Mouse (Mus musculus): ENCODE results near the gene Nkiras2.
"Not testable (repeated sequence)": the region's sequence is repeated elsewhere in the genome, so short reads cannot be mapped to it uniquely, and the experiment has no call there.

Gene Nkiras2

DNA sequence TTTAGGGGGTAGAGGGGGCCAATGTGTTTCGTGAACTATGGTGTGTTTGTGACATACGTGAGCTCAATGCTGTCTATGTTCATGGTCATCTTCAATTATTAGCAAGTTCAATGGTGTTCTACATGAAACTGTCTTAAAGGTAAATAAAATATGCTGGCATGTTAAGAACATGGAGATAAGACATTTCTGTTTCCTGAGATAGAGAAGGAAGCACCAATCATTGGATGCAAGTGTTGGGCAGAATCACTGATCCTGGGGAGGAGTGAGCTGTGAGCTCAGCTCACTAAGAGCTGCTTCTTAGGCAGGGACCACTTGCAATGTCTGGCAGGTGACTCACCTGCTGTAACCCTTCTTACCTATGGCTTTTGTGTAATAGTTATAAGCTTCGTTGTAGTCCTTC is 17.7 kb upstream of the Nkiras2 start:
- no peak for DNase-seq (ENCODE audit: low read depth)

DNA sequence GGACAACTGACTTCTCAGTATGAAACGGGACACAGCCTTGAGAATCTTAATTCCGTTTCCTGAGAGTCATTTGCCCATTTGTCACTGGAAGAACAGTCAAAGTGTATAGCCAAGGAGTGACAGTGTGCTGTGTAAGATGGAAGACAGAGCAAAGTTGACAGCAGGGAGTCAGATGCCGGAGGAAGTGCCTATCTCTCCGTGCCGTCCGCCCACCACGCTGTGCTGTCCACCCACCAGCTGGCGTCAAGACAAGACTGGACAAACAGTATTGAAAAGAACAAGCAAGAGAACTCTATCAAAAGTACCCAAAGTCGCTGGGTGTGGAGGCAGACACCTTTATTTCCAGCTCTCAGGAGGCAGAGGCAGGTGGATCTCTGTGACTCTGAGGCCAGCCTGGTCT is 15.9 kb upstream of the Nkiras2 start:
- DNase-seq (ENCODE audit: low read depth) = no peak

DNA sequence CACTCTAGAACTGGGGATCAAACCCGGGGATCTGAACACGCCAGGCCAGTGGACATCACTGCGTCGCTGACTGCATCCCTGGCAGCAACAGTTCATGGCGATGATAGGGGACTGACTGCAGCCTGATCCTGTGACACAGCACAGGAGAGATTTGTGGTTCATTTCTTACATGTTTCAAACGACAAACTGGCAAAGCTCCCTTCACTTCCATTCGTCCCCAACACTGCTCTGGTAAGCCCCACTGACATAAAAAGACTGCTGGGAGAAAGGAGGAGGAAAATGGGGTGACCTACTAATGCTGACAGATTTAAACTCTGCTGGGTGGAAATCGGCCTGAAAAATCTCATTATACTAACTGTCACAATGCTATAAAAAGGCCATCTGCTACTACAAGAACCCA is 15.2 kb upstream of the Nkiras2 start:
- DNase-seq (ENCODE audit: low read depth) = no peak

DNA sequence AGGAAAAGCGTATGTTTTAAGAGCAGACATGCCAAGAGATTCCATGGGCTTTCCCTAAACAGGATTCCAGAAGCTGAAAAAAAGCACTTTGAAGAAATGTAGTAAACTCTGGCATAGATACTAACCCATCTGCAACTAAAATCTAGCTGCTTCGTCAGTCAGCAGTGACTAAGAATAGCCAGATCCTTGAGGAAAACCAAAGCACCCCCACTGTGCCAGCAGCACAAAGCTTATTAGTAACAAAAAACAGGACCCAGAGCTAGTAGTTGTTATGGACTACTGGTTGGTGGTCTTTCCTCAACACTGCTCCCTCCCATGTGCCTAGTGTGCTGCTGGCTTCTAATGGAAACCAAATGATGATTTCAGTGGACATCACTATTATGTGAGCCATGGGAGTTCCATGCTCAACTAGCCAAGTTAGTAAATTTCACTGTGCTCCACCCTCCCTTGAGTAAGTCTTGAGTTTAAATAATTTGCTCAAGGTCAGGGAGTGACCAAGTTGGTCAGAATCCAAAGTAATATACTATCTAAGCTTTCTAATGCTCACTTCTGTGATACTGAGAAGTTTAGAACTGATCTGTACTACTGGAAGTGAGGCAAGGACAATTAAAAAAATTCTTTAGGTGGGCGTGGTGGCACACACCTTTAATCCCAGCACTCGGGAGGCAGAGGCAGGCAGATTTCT is 14.6 kb upstream of the Nkiras2 start:
- DNase-seq (ENCODE audit: low read depth) = peak; percentile 48

DNA sequence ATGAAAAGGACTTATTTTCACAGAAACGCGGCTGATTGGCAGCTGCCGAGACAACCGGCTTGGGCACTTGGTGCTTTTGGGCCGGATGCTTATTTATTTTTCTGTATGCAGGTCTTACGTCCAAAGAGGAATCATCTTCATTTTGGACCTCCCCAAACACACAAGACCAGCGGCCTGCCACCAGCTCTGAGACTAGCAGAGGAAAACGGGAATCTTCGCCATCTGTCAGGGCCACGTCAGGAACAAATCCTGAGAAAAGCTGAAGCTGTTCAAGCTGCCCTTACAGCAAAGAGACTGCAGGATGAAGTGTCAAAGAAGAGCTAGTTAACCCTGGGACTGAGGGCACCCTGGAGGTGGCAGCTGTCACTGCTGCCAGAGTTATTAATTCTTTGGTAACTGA is 13.6 kb upstream of the Nkiras2 start:
- no peak for DNase-seq (ENCODE audit: low read depth)

DNA sequence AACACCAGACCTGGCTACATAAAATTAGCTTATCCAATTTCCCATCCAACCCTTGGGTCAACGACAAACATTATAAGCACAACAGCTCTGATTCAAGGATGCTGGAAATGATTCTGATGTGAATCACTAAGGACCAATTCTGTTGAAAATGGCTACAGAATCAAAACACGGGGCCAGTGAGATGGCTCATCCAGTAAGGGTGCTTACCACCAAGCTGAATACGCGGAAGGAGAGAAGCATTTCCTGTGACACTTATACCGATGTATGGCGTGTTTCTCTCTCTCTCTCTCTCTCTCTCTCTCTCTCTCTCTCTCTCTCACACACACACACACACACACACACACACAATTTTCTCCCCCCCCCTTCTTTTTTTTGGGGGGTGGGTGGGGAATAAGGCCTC is 11.9 kb upstream of the Nkiras2 start:
- DNase-seq (ENCODE audit: low read depth) = no peak

DNA sequence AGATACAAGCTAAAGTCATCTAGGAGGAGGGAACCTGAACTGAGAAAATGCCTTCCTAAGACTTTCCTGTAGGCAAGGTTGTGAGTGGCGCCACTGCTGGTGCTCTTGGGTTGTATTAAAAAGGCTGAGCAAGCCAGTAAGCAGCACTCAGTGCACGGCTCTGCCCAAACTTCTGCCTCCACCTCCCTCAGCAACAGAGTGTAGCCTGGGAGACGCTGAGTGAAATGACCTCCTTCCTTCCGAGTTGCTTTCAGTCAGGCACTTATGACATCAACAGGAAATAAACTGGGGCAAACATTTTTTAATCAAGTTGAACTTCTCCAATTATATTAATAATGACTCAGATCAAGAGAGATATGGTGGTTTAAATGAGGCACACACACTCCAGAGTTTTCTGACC is 10.2 kb upstream of the Nkiras2 start:
- no peak for DNase-seq (ENCODE audit: low read depth)

DNA sequence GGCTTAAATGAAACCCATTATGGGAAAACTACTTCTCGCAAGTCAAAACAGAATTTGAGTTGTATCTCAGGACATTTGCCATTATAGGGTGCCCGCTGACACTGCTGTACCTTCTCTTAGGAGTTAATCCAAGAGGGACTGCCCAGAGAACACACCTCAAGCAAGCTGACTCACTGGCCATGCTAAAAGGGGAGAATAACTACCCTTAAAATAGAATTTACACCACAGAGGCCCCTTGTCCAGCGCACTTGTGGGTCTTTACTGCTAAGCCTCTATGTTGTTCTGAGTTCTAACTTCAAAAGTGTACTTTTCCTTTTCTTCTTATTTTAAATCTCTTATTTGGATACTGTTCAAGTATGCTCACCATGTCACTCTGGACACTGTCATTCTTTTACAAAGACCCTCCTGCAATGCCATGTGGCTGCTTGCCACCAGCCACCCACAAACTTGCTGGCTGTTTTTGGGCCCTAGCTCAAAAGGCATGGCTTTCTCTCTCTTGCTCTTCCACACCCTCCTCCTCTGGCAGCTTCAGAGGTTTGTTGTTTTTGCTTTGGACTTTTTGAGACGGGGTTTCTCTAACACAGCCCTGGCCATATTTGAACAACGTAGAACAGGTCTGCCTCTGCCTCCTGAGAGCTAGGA is 9.6 kb upstream of the Nkiras2 start:
- no peak for DNase-seq (ENCODE audit: low read depth)

DNA sequence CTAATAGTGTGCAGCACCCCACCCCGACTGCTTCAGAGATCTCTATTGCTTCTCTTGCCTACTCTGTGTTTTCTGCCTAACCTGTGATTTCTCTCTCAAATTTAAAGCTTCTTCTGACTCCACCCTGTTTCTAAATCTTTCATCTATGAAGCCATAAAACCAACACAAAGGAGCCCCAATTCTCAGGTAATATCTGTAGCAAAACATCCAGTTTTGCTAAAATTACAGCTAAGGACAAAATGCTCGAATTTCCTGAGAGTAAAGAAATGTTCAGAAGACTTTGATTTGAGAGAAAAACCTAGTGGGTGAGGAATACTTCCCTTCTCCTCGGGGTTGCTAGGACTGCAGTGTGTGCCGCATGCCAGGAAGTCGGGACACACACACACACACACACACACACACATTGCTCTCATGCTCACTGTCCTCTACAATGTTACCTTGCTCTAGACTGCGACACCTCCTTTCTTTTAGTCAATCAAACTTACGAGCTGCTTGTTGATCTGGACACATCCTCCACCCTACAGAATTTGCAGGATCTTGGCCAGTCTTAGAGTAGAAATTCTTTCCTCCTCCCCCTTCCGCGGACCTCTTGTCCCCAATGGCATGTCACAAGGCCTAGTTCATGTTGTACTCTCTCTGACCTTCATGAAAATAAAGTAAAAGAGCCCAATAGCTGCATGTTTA is 8.9 kb upstream of the Nkiras2 start:
- DNase-seq (ENCODE audit: low read depth) = no peak

DNA sequence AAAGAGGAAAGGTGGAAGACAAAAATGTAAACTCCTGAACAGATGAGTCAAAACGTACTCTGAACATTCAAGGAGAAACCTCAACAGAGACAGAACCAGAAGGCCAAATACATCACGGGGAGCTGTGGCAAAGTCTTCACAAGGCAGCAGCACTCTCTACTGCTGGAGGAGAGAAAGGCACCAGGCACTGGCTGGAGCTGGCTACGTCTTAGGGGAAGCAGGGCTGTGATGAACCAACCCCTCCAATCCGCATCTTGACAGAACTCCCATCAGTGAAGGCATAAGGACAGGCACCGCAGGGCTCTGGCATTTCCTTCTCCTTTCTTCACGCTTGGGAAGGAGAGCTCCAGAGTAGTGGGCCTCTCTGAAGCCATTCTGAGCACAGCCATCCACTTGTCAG is 7.4 kb upstream of the Nkiras2 start:
- DNase-seq (ENCODE audit: low read depth) = no peak

DNA sequence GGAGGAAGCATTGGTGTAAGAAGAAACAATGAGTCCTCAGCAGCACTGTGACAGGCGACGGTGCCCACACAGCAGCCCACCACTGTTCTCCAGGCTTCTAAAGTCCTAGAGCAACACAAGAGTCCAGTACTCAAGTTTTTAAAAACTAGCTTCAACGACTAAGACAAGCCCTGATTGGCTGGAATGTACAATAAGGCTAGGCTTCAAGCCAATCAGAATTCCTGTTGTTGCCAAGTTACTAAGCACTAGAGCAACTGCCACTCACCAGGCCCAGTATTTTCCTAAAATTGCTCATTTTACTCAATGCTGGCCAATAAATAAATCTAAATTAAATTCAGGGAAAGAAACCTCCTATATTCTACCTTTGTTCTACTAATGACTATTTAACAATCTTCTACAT is 5.8 kb upstream of the Nkiras2 start:
- DNase-seq (ENCODE audit: low read depth) = peak; percentile 71

DNA sequence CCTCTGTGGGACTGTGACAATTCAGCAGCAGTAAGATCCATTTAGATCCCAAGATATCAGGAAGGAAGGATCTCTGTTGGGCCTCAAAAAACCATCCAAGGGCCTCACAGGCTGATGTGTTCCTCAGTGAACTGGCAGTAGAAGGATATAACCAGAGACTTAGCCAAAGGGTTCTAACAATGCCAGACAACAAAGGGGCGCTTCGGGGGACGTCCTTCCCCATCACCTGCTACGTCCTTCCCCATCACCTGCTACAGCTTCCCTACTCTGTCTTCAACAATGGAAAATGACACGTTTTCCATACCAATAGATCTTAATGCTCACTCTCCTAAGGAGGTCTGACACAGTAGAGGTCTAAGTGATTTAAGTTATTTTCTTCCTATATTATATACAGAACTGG is 2.7 kb upstream of the Nkiras2 start:
- DNase-seq (ENCODE audit: low read depth) = no peak

DNA sequence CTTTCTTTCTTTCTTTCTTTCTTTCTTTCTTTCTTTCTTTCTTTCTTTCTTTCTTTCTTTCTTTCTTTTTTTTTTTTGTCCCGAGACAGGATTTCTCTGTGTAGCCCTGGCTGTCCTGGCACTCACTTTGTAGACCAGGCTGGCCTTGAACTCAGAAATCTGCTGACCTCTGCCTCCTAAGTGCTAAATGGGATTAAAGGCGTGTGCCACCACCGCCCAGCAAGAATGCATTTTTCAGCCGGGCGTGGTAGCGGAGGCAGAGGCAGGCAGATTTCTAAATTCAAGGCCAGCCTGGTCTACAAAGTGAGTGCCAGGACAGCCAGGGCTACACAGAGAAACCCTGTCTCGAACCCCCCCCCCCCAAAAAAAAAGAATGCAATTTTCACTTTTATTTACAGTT is 2.2 kb upstream of the Nkiras2 start:
- DNase-seq (ENCODE audit: low read depth) = not testable (repeated sequence)

DNA sequence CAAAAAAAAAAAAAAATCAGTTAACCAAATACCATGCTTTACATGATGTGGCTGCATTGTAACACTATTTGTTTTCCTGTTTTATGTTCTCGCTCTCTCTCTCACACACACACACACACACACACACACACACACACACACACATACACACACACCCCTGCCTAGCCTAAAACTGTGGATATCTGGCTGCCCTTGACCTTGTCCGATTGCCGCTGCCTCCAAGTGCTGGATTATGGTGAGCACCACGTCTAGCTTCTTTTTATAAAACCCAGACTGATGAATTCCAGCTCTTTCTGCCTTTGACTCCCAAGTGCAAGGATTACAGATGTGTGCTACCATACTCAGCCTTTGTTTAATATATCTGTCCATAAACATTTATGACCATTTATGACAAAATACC is 1.6 kb upstream of the Nkiras2 start:
- DNase-seq (ENCODE audit: low read depth) = no peak

DNA sequence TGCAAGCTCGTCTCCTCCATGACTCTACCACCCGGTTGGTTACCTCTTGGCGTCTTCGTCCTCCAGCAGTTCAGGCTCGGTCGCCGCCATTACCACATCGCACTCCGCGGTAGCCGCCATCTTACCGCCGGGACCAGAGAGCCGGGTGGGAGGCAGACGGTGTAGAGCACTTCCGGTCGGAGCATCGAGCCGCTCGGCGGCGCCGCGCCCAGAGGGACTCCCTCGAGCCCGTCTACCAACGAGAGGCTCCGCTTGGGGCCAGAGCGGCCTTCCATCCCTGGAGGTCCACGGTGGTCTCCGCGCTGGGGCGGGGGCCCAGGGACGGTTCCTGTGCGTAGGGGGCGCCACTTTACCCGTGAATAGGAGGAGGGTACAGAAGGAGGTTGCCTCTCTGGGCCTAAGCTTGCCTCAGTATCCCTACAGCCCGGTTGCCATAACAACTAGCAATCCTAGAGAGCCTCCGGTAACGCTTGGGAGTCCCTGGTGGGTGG is 486 bp downstream of the Nkiras2 start:
- DNase-seq (ENCODE audit: low read depth) = peak; percentile 98

DNA sequence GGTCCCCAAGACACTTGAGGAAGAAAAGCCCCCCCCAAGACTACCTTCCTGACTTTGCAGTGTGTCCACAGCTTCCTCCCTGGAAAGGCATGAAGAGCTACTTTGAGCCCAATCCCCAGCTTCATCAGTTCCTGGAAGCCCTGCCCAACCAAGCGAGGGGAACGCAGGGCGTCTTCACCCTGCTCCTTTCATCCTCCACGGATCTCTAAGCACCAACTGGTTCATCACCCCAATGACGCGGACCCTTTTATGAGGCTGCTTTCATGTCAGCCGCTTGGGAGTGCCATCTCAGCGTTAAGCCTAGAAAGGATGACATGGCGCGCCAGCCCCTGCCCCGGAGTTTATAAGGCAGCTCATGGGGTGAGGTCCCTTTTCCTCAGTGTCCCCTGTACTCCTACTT is 938 bp downstream of the Nkiras2 start, which contains the start of gene Dnajc7:
Gene Dnajc7 (minus strand): TSS at position 187 of the 400 bp plus-strand sequence.
- DNase-seq (ENCODE audit: low read depth) = no peak

DNA sequence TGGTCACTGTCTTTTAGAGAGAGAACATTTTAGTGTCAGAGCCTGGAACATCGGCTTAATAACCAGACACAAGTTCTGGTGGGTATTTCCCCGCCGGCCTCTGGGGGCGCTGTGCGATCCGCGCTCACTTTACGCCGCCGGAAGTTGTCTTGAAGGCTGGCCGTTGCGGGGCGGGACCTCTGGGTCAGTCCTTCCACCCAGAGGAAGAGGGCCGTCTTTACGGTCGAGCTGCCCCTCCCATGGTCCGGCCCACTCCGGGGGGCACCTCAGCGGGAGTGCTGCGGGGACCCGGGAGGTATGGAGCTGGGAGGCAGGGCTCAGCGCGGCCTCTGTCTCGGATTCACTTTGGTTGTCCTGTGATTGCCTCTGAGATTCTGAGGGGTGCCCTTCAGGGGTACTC is 3.7 kb downstream of the Nkiras2 start:
- peak; percentile 96 for DNase-seq (ENCODE audit: low read depth)

DNA sequence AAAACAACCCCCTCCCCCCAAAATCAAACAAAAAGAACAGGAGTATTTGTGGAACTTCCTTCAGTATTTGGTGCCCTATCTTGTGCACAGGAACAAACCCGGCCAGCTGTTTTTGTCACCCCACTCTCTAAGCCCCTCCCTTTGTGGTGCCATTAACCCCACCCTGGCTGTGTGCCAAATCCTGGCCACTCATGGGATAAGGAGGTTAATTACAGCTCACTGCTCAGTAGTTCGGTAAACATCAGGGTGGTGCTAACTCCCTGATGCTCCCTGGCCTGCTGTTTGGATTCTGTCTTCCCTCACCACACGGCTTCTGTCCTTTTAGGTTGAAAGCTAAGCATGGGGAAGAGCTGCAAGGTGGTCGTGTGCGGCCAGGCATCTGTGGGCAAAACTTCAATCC is 4.8 kb downstream of the Nkiras2 start:
- peak; percentile 49 for DNase-seq (ENCODE audit: low read depth)

DNA sequence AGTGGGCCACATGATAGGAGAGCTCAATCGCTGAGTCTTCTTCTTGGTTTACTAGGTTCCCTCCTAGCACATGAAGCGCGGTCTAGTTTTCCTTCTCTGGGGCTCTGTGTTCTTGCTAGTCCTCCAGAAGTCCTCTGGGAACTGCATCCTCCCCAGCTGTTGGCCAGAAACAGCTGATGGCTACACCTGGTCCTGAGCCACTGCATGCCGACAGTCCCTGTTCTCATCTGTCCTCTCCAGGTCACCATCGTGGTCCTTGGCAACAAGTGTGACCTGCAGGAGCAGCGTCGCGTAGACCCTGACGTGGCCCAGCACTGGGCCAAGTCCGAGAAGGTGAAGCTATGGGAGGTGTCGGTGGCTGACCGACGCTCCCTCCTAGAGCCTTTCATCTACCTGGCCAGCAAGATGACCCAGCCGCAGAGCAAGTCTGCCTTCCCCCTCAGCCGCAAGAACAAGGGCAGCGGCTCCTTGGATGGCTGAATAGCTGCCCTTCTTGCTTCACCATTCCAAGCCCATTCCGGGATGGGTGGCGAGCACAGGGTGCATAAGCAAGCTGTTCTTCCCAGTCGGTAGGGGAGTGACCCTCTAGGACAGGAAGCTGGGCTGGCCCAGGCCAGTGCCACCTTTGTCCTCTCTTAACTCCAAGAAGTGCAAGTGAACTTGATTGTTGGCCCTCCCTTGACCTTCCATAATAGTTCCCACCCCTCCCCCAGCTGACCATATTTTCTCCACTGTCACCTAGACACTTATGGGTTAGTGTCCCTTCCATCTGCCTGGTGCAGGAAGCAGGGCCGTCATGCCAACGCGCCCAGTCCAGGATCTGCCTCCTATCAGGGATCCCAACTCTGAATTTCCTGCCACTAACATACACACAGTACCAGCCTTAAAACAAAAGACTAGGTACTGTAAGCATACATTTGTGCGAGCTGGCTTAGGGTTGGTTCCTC is 7.0 kb downstream of the Nkiras2 start:
- DNase-seq (ENCODE audit: low read depth) = no peak

DNA sequence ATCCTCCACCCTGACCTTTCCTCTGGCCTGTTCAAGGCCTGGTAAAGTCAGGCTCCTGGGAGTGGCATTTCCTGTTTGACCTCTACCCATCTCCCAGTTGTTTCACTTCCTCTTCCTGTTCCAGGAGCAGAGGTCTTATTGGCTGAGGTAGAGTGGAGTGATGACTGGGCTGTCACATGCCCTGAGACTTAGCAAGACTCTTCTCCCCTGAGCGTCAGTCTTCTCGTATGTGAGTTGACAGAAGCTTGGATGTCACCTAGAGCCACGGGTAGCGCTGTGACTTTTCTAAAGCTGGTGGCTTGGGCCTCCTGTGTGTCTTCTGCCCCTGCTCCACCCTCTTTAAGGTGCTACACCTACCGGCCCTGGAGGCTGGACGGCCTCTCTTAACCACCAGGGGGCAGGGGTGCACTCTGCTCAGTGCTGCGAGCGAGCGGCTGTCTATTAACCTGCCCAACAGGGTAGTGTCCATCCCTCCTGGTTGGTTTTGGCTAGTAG is 7.7 kb downstream of the Nkiras2 start:
- DNase-seq (ENCODE audit: low read depth) = peak; percentile 76

DNA sequence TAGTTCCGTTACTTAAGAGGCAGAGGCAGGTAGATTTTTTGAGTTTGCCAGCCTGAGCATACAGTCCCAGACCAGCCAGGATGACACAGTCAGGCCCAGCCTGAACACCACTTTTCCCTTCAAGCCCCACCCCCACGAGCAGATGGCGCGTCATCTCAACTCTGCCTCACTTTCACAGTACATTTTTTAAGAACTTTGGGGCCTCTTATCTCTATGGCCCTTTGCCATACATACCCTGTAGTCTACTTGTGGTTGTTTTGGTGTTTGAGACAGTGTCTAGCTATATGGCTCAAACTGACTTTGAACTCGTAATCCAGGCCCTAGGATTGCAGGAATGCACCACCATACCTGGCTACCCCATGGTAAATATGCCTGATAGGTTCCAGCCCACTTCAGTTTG is 9.0 kb downstream of the Nkiras2 start:
- no peak for DNase-seq (ENCODE audit: low read depth)

DNA sequence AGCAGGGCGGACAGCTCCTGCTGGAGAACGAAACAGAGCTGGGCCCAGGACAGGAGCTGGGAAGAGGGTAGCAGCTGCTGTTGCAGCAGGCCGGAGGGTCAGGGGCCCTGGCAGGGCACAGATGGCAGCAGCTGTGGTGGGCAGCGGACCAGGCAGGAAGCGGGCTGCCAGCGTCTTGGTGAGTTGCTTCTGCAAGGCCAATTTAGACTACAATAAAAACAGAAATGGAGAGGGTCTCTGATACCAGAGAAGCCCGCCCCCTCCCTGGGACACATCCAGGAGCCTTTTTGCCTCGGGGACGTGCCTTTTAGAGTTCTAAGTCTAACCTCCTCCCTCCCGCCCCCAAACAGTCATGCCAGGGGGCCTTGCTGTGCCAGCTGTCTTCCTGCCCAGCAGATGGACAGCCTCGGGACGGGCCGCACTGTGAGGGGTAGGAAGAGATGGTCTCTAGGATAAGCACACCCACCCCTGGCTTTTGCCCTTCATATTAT is 9.9 kb downstream of the Nkiras2 start:
- DNase-seq (ENCODE audit: low read depth) = no peak

All from NIH3T3 (cell line).